Mouse (Mus musculus) E14TG2a.4 (cell line): ENCODE results near the gene Ctag2.

Experiments
- H3K27me3 ChIP-seq: 2 replicates; pipeline ENCODE4 v1.6.1; 2014; ENCODE audit warnings: low read length, control low read depth; ENCODE audit not compliant: insufficient read depth
- H3K36me3 ChIP-seq: 2 replicates; pipeline ENCODE4 v1.6.1; 2014; ENCODE audit warnings: low read length, control low read depth; ENCODE audit not compliant: insufficient read depth
- H3K4me1 ChIP-seq: replicated peaks from 2 replicates; pipeline ENCODE4 v1.6.1; 2014; ENCODE audit warnings: low read depth, low read length, control low read depth
- H3K4me3 ChIP-seq: replicated peaks from 2 replicates; pipeline ENCODE4 v1.5.1; 2014; ENCODE audit warnings: mild to moderate bottlenecking, low read length
- H3K9me3 ChIP-seq: 2 replicates; pipeline ENCODE4 v1.6.1; 2014; ENCODE audit warnings: low read length, control low read depth
- CTCF ChIP-seq: conservative IDR thresholded peaks from 2 replicates; pipeline ENCODE4 v1.5.1; 2014; ENCODE audit warnings: low read length
- NANOG ChIP-seq: IDR thresholded peaks from 2 replicates; pipeline ENCODE4 v1.6.1; 2014; ENCODE audit warnings: borderline replicate concordance, low read length, mixed read lengths
- POU5F1 ChIP-seq: IDR thresholded peaks from 2 replicates; pipeline ENCODE4 v1.6.1; 2014; ENCODE audit warnings: low read length, borderline replicate concordance

Ctag2 gene

DNA sequence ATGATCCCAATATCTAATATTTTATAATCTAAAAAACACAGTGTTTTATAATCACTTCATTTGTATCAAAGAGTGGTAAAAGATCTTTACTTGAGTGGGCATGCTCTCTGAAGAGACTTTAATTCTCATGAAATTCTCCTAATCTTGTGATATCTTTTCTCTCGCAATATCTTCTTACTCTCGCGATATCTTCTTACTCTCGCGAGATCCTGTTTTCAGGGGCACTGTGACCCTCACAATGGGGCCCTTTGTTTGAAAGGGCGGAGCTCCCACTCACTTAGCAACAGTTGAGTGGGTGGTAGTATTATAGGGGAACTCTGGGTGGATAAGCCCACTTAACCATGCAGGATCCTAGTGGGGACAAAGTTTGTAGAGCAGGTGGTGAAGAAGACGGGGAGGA lies at the start of gene Ctag2:
TSS of gene Ctag2 (plus strand) at position 301 of the 400 bp plus-strand sequence.
- no peak for TF ChIP-seq CTCF
- TF ChIP-seq POU5F1, result no peak
- TF ChIP-seq NANOG, result no peak
- Histone ChIP-seq H3K27me3 (no peaks in the 10 kb centered on the region), H3K9me3 (no peaks in the 10 kb centered on the region), H3K36me3 (no peaks in the 10 kb centered on the region), H3K4me1 (no peaks in the 10 kb centered on the region), H3K4me3 (no peak within 1 kb of the TSS)
